Comparison of ENCODE assay signal across 15 mouse cellular contexts in genomic region chr1:92250594-92251463, GRCm38 (mm10). TPM values are rescaled to one million over a fixed set of nuclear protein-coding genes. Genes with fewer than 3 reads are reported as not detected.
DNase-seq lines count a peak whose midpoint lies in the region; ATAC-seq and TF ChIP-seq lines count a peak whose summit lies in the region.
"Had no signal": no experiment of that assay in that cellular context is flagged by ENCODE, and none has a peak within 500 bp of the region (broad histone marks: within the 10 kb centered on the region; RNA-seq: fewer than 3 reads in every experiment).

No protein-coding gene starts in this region.

- intact Hi-C loops in heart, postnatal 25 days (cut with DNase I), result no loop called here
- intact Hi-C loops in left cerebral cortex, postnatal 4 days (cut with DNase I), result no loop called here

- H3K4me2 ChIP-seq in kidney, embryonic 16.5 days (replicated peaks; ENCODE audit: low read depth, low read length), result no peak overlapping the region
- H3K4me2 ChIP-seq in stomach, embryonic 16.5 days (ENCODE audit: low read depth, low read length), result no peak overlapping the region
- no peak overlapping the region for H3K4me2 ChIP-seq in stomach, postnatal 0 days (replicated peaks; ENCODE audit: low read depth)
- H3K4me2 ChIP-seq: embryonic facial prominence, embryonic 15.5 days; liver, embryonic 15.5 days; midbrain, embryonic 15.5 days had no signal

- DNase-seq in kidney, adult 11 months, result no peak
- DNase-seq in stomach, postnatal 0 days (ENCODE audit: low spot score), result no peak
- DNase-seq in limb, embryonic 10.5 days (ENCODE audit: low spot score), result no peak
- DNase-seq in heart, postnatal 25 days (ENCODE audit: low spot score), result no peak
- DNase-seq in left cerebral cortex, postnatal 4 days, result no peak
- DNase-seq in heart, embryonic 10.5 days (ENCODE audit: low spot score), result no peak
- DNase-seq: heart, postnatal 4 days; kidney, postnatal 14 days; thymus, adult 2 months had no signal

- WGBS in kidney, embryonic 16.5 days, result 74% methylated on average over 10 of the region's 10 CpGs
- 72% methylated on average over 10 of the region's 10 CpGs for WGBS in stomach, embryonic 16.5 days
- WGBS in stomach, postnatal 0 days, result 72% methylated on average over 10 of the region's 10 CpGs
- WGBS in limb, embryonic 10.5 days, result 78% methylated on average over 10 of the region's 10 CpGs
- WGBS in heart, embryonic 10.5 days, result 68% methylated on average over 10 of the region's 10 CpGs

- TF ChIP-seq CTCF in stomach, postnatal 0 days (IDR thresholded peaks at IDR 0.05; ENCODE audit: low read depth), result no peak

- no peaks in the 10 kb centered on the region for H3K9me3 ChIP-seq in kidney, embryonic 16.5 days (ENCODE audit: low read length)
- H3K9me3 ChIP-seq in stomach, embryonic 16.5 days (replicated peaks; ENCODE audit: control insufficient read depth, low read length), result no peaks in the 10 kb centered on the region
- H3K9me3 ChIP-seq in stomach, postnatal 0 days (ENCODE audit: control insufficient read depth, low read length), result no peaks in the 10 kb centered on the region
- no peaks in the 10 kb centered on the region for H3K9me3 ChIP-seq in limb, embryonic 10.5 days (replicated peaks)
- no peaks in the 10 kb centered on the region for H3K9me3 ChIP-seq in heart, embryonic 10.5 days
- H3K9me3 ChIP-seq: embryonic facial prominence, embryonic 15.5 days; liver, embryonic 15.5 days; midbrain, embryonic 15.5 days had no signal

- TF ChIP-seq EP300 in stomach, postnatal 0 days (optimal IDR thresholded peaks at IDR 0.05), result no peak

- no peaks in the 10 kb centered on the region for H3K27me3 ChIP-seq in kidney, embryonic 16.5 days (ENCODE audit: insufficient read depth, low read length)
- H3K27me3 ChIP-seq in stomach, embryonic 16.5 days (ENCODE audit: control insufficient read depth, insufficient read depth, low read length), result no peaks in the 10 kb centered on the region
- H3K27me3 ChIP-seq in stomach, postnatal 0 days (ENCODE audit: control insufficient read depth, insufficient read depth, low read length), result no peaks in the 10 kb centered on the region
- no peaks in the 10 kb centered on the region for H3K27me3 ChIP-seq in limb, embryonic 10.5 days (ENCODE audit: low read depth, poor library complexity, severe bottlenecking)
- H3K27me3 ChIP-seq in heart, embryonic 10.5 days (ENCODE audit: insufficient read depth, poor library complexity, severe bottlenecking), result peaks cover 11% of the 10 kb centered on the region
- H3K27me3 ChIP-seq: embryonic facial prominence, embryonic 15.5 days; liver, embryonic 15.5 days; midbrain, embryonic 15.5 days had no signal

- H3K27ac ChIP-seq in kidney, embryonic 16.5 days (ENCODE audit: low read length), result no peak overlapping the region
- no peak overlapping the region for H3K27ac ChIP-seq in stomach, embryonic 16.5 days (ENCODE audit: low read length)
- no peak overlapping the region for H3K27ac ChIP-seq in stomach, postnatal 0 days (replicated peaks)
- H3K27ac ChIP-seq in limb, embryonic 10.5 days, result 0 out of 2 replicates have a peak overlapping the region, but pooled peaks have one; percentile 7
- no peak overlapping the region for H3K27ac ChIP-seq in heart, embryonic 10.5 days
- H3K27ac ChIP-seq: embryonic facial prominence, embryonic 15.5 days; liver, embryonic 15.5 days; midbrain, embryonic 15.5 days had no signal

- H3K36me3 ChIP-seq in kidney, embryonic 16.5 days (ENCODE audit: insufficient read depth, low read length), result no peaks in the 10 kb centered on the region
- H3K36me3 ChIP-seq in stomach, embryonic 16.5 days (ENCODE audit: control insufficient read depth, insufficient read depth, low read length), result no peaks in the 10 kb centered on the region
- H3K36me3 ChIP-seq in stomach, postnatal 0 days (ENCODE audit: control insufficient read depth, insufficient read depth, low read length), result no peaks in the 10 kb centered on the region
- H3K36me3 ChIP-seq in limb, embryonic 10.5 days, result no peaks in the 10 kb centered on the region
- no peaks in the 10 kb centered on the region for H3K36me3 ChIP-seq in heart, embryonic 10.5 days
- H3K36me3 ChIP-seq: embryonic facial prominence, embryonic 15.5 days; liver, embryonic 15.5 days; midbrain, embryonic 15.5 days had no signal

- H3K4me1 ChIP-seq in kidney, embryonic 16.5 days (ENCODE audit: insufficient read depth, low read length), result no peaks in the 10 kb centered on the region
- H3K4me1 ChIP-seq in stomach, embryonic 16.5 days (ENCODE audit: control insufficient read depth, insufficient read depth, low read length), result no peaks in the 10 kb centered on the region
- no peaks in the 10 kb centered on the region for H3K4me1 ChIP-seq in stomach, postnatal 0 days (replicated peaks; ENCODE audit: control insufficient read depth, insufficient read depth)
- H3K4me1 ChIP-seq in limb, embryonic 10.5 days, result peaks cover 11% of the 10 kb centered on the region
- peaks cover 21% of the 10 kb centered on the region for H3K4me1 ChIP-seq in heart, embryonic 10.5 days
- H3K4me1 ChIP-seq: embryonic facial prominence, embryonic 15.5 days; liver, embryonic 15.5 days; midbrain, embryonic 15.5 days had no signal

- peak; percentile 37; the same call in 1 of the 2 replicates for ATAC-seq in kidney, embryonic 16.5 days (ENCODE audit: low FRiP score, low TSS enrichment)
- 0 out of 2 replicates have a peak, but pooled peaks have one; percentile 25 for ATAC-seq in stomach, embryonic 16.5 days (ENCODE audit: insufficient read depth, low FRiP score)
- no peak; the same call in 1 of the 2 replicates for ATAC-seq in stomach, postnatal 0 days (ENCODE audit: low FRiP score, low TSS enrichment)
- ATAC-seq: forebrain, embryonic 14.5 days; midbrain, embryonic 15.5 days had no signal

- H3K9ac ChIP-seq in kidney, embryonic 16.5 days (replicated peaks; ENCODE audit: low read length), result no peak overlapping the region
- no peak overlapping the region for H3K9ac ChIP-seq in stomach, embryonic 16.5 days (ENCODE audit: low read length)
- no peak overlapping the region for H3K9ac ChIP-seq in stomach, postnatal 0 days (ENCODE audit: low read length)
- H3K9ac ChIP-seq: embryonic facial prominence, embryonic 15.5 days; liver, embryonic 15.5 days; midbrain, embryonic 15.5 days had no signal

- no peak overlapping the region for H3K4me3 ChIP-seq in kidney, embryonic 16.5 days (ENCODE audit: low read length)
- no peak overlapping the region for H3K4me3 ChIP-seq in stomach, embryonic 16.5 days (replicated peaks; ENCODE audit: low read length)
- H3K4me3 ChIP-seq in stomach, postnatal 0 days (ENCODE audit: low read depth, low read length), result no peak overlapping the region
- no peak overlapping the region for H3K4me3 ChIP-seq in limb, embryonic 10.5 days
- no peak overlapping the region for H3K4me3 ChIP-seq in heart, embryonic 10.5 days
- H3K4me3 ChIP-seq: embryonic facial prominence, embryonic 15.5 days; liver, embryonic 15.5 days; midbrain, embryonic 15.5 days had no signal

RNA-seq across cellular contexts. Expression of gene Hdac4, which starts 55.3 kb away (rescaled TPM):
- polyA plus RNA-seq in kidney, embryonic 16.5 days (2015; fragmentation: Nextera tagmentation; extraction: Ambion mirVana), result 17.7 and 19.8 TPM in 2 replicates
- polyA plus RNA-seq in stomach, embryonic 16.5 days (2015; fragmentation: Nextera tagmentation; extraction: Ambion mirVana), result 15.7 and 18.8 TPM in 2 replicates
- polyA plus RNA-seq in stomach, postnatal 0 days (2015; fragmentation: Nextera tagmentation; extraction: Ambion mirVana), result 10.9 and 14.5 TPM in 2 replicates
- 16.3 and 20.7 TPM in 2 replicates for polyA plus RNA-seq in limb, embryonic 10.5 days (2016; fragmentation: Nextera tagmentation; extraction: Ambion mirVana)
- 10 to 100 TPM; 36.1 to 51.8 TPM for total RNA-seq in heart, postnatal 25 days (2021)
- total RNA-seq in left cerebral cortex, postnatal 4 days (2021), result 10 to 100 TPM; 78.6 to 81.6 TPM
- polyA plus RNA-seq in heart, embryonic 10.5 days (2016; fragmentation: Nextera tagmentation; extraction: Ambion mirVana), result 9.7 and 14.2 TPM in 2 replicates
